Mouse (Mus musculus): ENCODE data around the gene Pde8b.

- no peak for TF ChIP-seq CTCF (IDR thresholded peaks at IDR 0.05; ENCODE audit: borderline replicate concordance, insufficient read depth, low read depth, low read length)
- no peak for TF ChIP-seq POLR2A (IDR thresholded peaks at IDR 0.05; ENCODE audit: borderline replicate concordance, insufficient read depth, low read length)
These were observed 140.6 kb downstream of the Pde8b start for GRCm38 (mm10) chr13:95109555-95109954.
